Mouse (Mus musculus) thymus, postnatal 4 days (tissue): ENCODE measurements around the gene Dohh.

Source experiments
- DNase-seq: peaks from one replicate; pipeline ENCODE4 v3.0.0; 2021

Dohh gene

GRCm38 (mm10) chr10:81431526-81432168, 47.4 kb downstream of the Dohh start:
- peak; percentile 53 for DNase-seq

DNA sequence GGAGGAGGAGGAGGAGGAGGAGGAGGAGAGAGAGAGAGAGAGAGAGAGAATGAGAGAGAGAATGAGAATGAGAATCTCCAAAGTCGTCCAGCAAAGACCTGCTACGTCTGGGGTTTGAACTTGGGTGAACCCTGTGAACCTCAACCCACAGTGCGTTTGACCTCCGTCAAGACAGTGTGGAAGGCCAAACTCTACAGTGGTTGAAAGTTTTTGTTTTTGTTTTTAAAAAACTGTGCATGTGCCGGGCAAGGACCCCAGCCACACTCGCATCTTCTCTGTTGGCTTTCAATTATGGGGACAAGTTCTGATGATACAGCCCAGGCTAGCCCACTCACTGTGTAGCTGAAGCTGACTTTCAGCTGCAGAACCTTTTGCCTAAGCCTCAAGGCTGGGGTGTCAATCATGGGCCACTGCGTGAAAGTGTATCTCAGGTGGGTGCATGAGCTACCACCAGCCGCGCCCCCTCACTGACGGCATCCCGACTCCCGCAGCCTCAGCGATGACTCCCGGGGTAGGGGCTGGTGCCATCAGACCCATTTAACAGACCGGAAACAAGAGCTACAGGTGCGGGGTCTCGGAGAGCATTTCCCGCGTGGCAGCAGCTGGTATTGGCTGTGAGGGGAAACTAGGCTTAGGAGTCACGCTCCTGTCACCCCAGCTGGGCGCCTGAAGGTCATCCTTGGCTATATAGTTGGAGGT, 48.1 kb downstream of the Dohh start:
- peak; percentile 42 for DNase-seq

DNA sequence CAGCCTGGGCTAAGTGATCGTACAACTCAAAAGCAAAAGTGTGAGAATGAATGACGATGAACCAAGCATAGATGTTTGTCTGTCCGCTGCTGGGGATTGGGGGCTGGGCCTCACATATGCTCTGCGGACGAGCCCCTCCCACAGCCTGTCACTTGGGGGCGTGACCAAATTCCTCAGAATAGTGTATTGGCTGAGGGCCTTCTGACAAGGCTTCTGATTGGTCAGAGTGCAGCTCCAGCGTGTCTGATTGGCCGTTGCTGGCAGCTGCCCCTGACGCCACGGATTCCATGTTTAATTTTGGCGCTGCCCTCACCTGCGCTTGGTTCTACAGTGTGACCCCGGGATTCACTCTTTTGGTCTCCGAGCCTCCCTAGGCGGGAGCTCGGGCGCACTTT, 48.6 kb downstream of the Dohh start:
- DNase-seq: peak; percentile 90

GRCm38 (mm10) chr10:81433541-81434289, 49.5 kb downstream of the Dohh start:
- peak; percentile 49 for DNase-seq

GRCm38 (mm10) chr10:81434361-81435263, 50.4 kb downstream of the Dohh start:
- DNase-seq: peak; percentile 43

DNA sequence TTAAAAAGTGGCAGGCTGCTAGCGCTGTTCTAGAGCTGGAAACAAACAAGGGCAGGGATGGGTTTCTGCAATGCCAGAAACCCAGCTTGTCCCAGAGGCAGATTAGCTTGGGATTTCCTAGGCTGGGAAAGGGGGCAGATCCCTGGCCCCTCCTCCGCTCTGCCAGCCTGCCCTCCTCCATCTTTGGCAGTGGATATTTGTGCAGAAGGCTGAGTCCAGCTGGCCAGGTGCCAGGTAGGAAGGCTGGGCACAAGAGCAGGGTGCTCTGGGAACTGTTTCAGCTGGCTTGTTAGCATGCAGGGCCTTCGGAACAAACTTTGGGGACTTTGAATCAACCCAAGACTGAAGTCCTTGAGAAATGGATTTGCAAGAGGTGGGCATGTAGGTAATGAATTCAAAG, 51.2 kb downstream of the Dohh start:
- peak; percentile 7 for DNase-seq
